8 mouse cellular contexts compared by ENCODE assay signal in genomic region chr1:173365970-173366409, GRCm38 (mm10). TPM values are rescaled to one million over a fixed set of nuclear protein-coding genes. Genes with fewer than 3 reads are reported as not detected.
DNase-seq lines count a peak whose midpoint lies in the region; ATAC-seq lines count a peak whose summit lies in the region.

No protein-coding gene starts in this region.

- no peak overlapping the region for H3K9ac ChIP-seq in heart, embryonic 13.5 days
- no peak overlapping the region for H3K9ac ChIP-seq in embryonic facial prominence, embryonic 12.5 days
- peak overlapping the region; percentile 95 for H3K9ac ChIP-seq in hindbrain, embryonic 15.5 days
- H3K9ac ChIP-seq in midbrain, embryonic 12.5 days (replicated peaks): peak overlapping the region; percentile 96

- 0 out of 2 replicates have a peak, but pooled peaks have one; percentile 12 for ATAC-seq in heart, embryonic 13.5 days (ENCODE audit: extremely low read depth, insufficient number of reproducible peaks, low FRiP score, low TSS enrichment)
- peak; percentile 36; the same call in 1 of the 2 replicates for ATAC-seq in embryonic facial prominence, embryonic 12.5 days (ENCODE audit: insufficient number of reproducible peaks, insufficient read depth, low FRiP score, low TSS enrichment)
- ATAC-seq in hindbrain, embryonic 15.5 days (ENCODE audit: low FRiP score, low read depth): peak; percentile 44
- peak; percentile 23 for ATAC-seq in midbrain, embryonic 12.5 days (ENCODE audit: low FRiP score, low read depth)
- no peak for ATAC-seq in inflammation-experienced regulatory T-cells, adult 6 months

- H3K27ac ChIP-seq in heart, embryonic 13.5 days (replicated peaks): no peak overlapping the region
- no peak overlapping the region for H3K27ac ChIP-seq in embryonic facial prominence, embryonic 12.5 days
- peak overlapping the region; percentile 94 for H3K27ac ChIP-seq in hindbrain, embryonic 15.5 days (replicated peaks)
- no peak overlapping the region for H3K27ac ChIP-seq in midbrain, embryonic 12.5 days (replicated peaks)

- no peak overlapping the region for H3K4me3 ChIP-seq in heart, embryonic 13.5 days
- H3K4me3 ChIP-seq in embryonic facial prominence, embryonic 12.5 days: peak overlapping the region; percentile 66
- peak overlapping the region; percentile 79 for H3K4me3 ChIP-seq in hindbrain, embryonic 15.5 days
- H3K4me3 ChIP-seq in midbrain, embryonic 12.5 days: peak overlapping the region; percentile 90

- no peaks in the 10 kb centered on the region for H3K9me3 ChIP-seq in heart, embryonic 13.5 days
- H3K9me3 ChIP-seq in embryonic facial prominence, embryonic 12.5 days: no peaks in the 10 kb centered on the region
- no peaks in the 10 kb centered on the region for H3K9me3 ChIP-seq in hindbrain, embryonic 15.5 days
- no peaks in the 10 kb centered on the region for H3K9me3 ChIP-seq in midbrain, embryonic 12.5 days

- peak overlapping the region; percentile 93 for H3K4me2 ChIP-seq in heart, embryonic 13.5 days
- H3K4me2 ChIP-seq in embryonic facial prominence, embryonic 12.5 days (replicated peaks): peak overlapping the region; percentile 97
- H3K4me2 ChIP-seq in hindbrain, embryonic 15.5 days: peak overlapping the region; percentile 77
- peak overlapping the region; percentile 71 for H3K4me2 ChIP-seq in midbrain, embryonic 12.5 days (replicated peaks)

- DNase-seq in heart, adult 9 months (ENCODE audit: low spot score in 2 of 2): no peak
- DNase-seq in MN1 (ENCODE audit: low spot score): peak; percentile 55
- DNase-seq in layer of hippocampus, adult 11-12 months (ENCODE audit: low spot score): no peak

- no peaks in the 10 kb centered on the region for H3K36me3 ChIP-seq in heart, embryonic 13.5 days
- H3K36me3 ChIP-seq in embryonic facial prominence, embryonic 12.5 days: no peaks in the 10 kb centered on the region
- H3K36me3 ChIP-seq in hindbrain, embryonic 15.5 days: no peaks in the 10 kb centered on the region
- no peaks in the 10 kb centered on the region for H3K36me3 ChIP-seq in midbrain, embryonic 12.5 days

- peaks cover 67% of the 10 kb centered on the region for H3K27me3 ChIP-seq in heart, embryonic 13.5 days (replicated peaks)
- H3K27me3 ChIP-seq in embryonic facial prominence, embryonic 12.5 days: peaks cover 25% of the 10 kb centered on the region
- H3K27me3 ChIP-seq in hindbrain, embryonic 15.5 days: no peaks in the 10 kb centered on the region
- no peaks in the 10 kb centered on the region for H3K27me3 ChIP-seq in midbrain, embryonic 12.5 days

- WGBS in heart, embryonic 13.5 days: 4% methylated on average over 13 of the region's 13 CpGs
- 3% methylated on average over 12 of the region's 13 CpGs for WGBS in embryonic facial prominence, embryonic 12.5 days
- WGBS in hindbrain, embryonic 15.5 days: 2% methylated on average over 13 of the region's 13 CpGs
- WGBS in midbrain, embryonic 12.5 days: 3% methylated on average over 11 of the region's 13 CpGs

- H3K4me1 ChIP-seq in heart, embryonic 13.5 days: peaks cover 23% of the 10 kb centered on the region
- peaks cover 11% of the 10 kb centered on the region for H3K4me1 ChIP-seq in embryonic facial prominence, embryonic 12.5 days
- peaks cover 39% of the 10 kb centered on the region for H3K4me1 ChIP-seq in hindbrain, embryonic 15.5 days (replicated peaks)
- peaks cover 26% of the 10 kb centered on the region for H3K4me1 ChIP-seq in midbrain, embryonic 12.5 days

RNA-seq across cellular contexts. Expression of gene Cadm3, which starts 1.5 kb away (rescaled TPM):
- 0.31 and 0.71 TPM in 2 replicates for polyA plus RNA-seq in heart, embryonic 13.5 days (2015; fragmentation: Nextera tagmentation; extraction: Ambion mirVana)
- polyA plus RNA-seq in embryonic facial prominence, embryonic 12.5 days (2016; fragmentation: Nextera tagmentation; extraction: Ambion mirVana): 3.3 and 5.2 TPM in 2 replicates
- 81.5 and 84.8 TPM in 2 replicates for polyA plus RNA-seq in hindbrain, embryonic 15.5 days (2015; fragmentation: Nextera tagmentation; extraction: Ambion mirVana)
- polyA plus RNA-seq in midbrain, embryonic 12.5 days (2016; fragmentation: Nextera tagmentation; extraction: Ambion mirVana): 21.6 and 22.8 TPM in 2 replicates
- polyA plus RNA-seq in inflammation-experienced regulatory T-cells, adult 6 months (2017; shearing (Covaris generic)): under 1 TPM in 1 of 3 experiments, not detected in 2; 0.11 TPM

RNA-seq across cellular contexts. Expression of gene Aim2, which starts 15.3 kb away (rescaled TPM):
- 1.4 and 2.3 TPM in 2 replicates for polyA plus RNA-seq in heart, embryonic 13.5 days (2015; fragmentation: Nextera tagmentation; extraction: Ambion mirVana)
- polyA plus RNA-seq in embryonic facial prominence, embryonic 12.5 days (2016; fragmentation: Nextera tagmentation; extraction: Ambion mirVana): 2.4 and 4.0 TPM in 2 replicates
- 0.83 and 2.0 TPM in 2 replicates for polyA plus RNA-seq in hindbrain, embryonic 15.5 days (2015; fragmentation: Nextera tagmentation; extraction: Ambion mirVana)
- polyA plus RNA-seq in midbrain, embryonic 12.5 days (2016; fragmentation: Nextera tagmentation; extraction: Ambion mirVana): 6.4 and 7.0 TPM in 2 replicates
- 10 to 100 TPM; 49.6 to 69.8 (median 61.1) TPM for polyA plus RNA-seq in inflammation-experienced regulatory T-cells, adult 6 months (2017; shearing (Covaris generic))

RNA-seq across cellular contexts. Expression of gene Ackr1, which starts 32.4 kb away (rescaled TPM):
- polyA plus RNA-seq in heart, embryonic 13.5 days (2015; fragmentation: Nextera tagmentation; extraction: Ambion mirVana): 2.1 and 2.9 TPM in 2 replicates
- 1.8 and 3.1 TPM in 2 replicates for polyA plus RNA-seq in embryonic facial prominence, embryonic 12.5 days (2016; fragmentation: Nextera tagmentation; extraction: Ambion mirVana)
- 18.6 and 19.9 TPM in 2 replicates for polyA plus RNA-seq in hindbrain, embryonic 15.5 days (2015; fragmentation: Nextera tagmentation; extraction: Ambion mirVana)
- polyA plus RNA-seq in midbrain, embryonic 12.5 days (2016; fragmentation: Nextera tagmentation; extraction: Ambion mirVana): 7.1 and 7.3 TPM in 2 replicates
- polyA plus RNA-seq in inflammation-experienced regulatory T-cells, adult 6 months (2017; shearing (Covaris generic)): not detected

Comparison
In these comparisons a context has a peak if more than half of its experiments do, and no peak if none do; other contexts are left out.
1. H3K9ac ChIP-seq: peak in hindbrain, embryonic 15.5 days (single experiment) and midbrain, embryonic 12.5 days (single experiment); none in heart, embryonic 13.5 days (single experiment) and embryonic facial prominence, embryonic 12.5 days (single experiment).
2. Peak in every context shown above with its lines, with median percentiles within 50 percentile points of each other: H3K4me2 ChIP-seq.